Mouse (Mus musculus): ENCODE results near the gene Bcl2l2. TPM values are rescaled to one million over a fixed set of nuclear protein-coding genes. Genes with fewer than 3 reads are reported as not detected.

The Bcl2l2 gene
- polyA plus RNA-seq, 1 experiment from 2014 or later = 3.1 TPM

- Histone ChIP-seq H3K9ac (peak overlapping the region; percentile 97), H3K4me1 (peaks cover 12% of the 10 kb centered on the region), H3K9me3 (no peaks in the 10 kb centered on the region), H3K36me3 (peaks cover 40% of the 10 kb centered on the region), H3K27ac (peak overlapping the region; percentile 95), H3K4me2 (peak overlapping the region; percentile 61), H3K4me3 (peak overlapping the region; percentile 97), H3K27me3 (no peaks in the 10 kb centered on the region)
- WGBS = under 1% methylated on average over 41 of the region's 54 CpGs
- peak; percentile 73 for ATAC-seq (ENCODE audit: borderline replicate concordance, extremely low read depth, low FRiP score, low TSS enrichment)
These were observed 11.3 kb downstream of the Bcl2l2 start for GRCm38 (mm10) chr14:54894296-54895151.

GRCm38 (mm10) chr14:54897445-54897844 is 14.3 kb downstream of the Bcl2l2 start:
- H3K9ac ChIP-seq = no peak overlapping the region

GRCm38 (mm10) chr14:54900383-54900782 is 17.2 kb downstream of the Bcl2l2 start:
- peaks cover 40% of the 10 kb centered on the region for H3K36me3 ChIP-seq
- peak; percentile 41; the same call in 1 of the 2 replicates for ATAC-seq (ENCODE audit: borderline replicate concordance, extremely low read depth, low FRiP score, low TSS enrichment)
- no peak overlapping the region for H3K27ac ChIP-seq
- H3K9me3 ChIP-seq = no peaks in the 10 kb centered on the region
- WGBS = 1% methylated on average over 3 of the region's 3 CpGs
- H3K4me1 ChIP-seq = peaks cover 7% of the 10 kb centered on the region
- no peaks in the 10 kb centered on the region for H3K27me3 ChIP-seq
- no peak overlapping the region for H3K4me2 ChIP-seq
- no peak overlapping the region for H3K9ac ChIP-seq
- no peak overlapping the region for H3K4me3 ChIP-seq

More at GRCm38 (mm10) chr14:54897445-54897844, 14.3 kb downstream of the Bcl2l2 start:
- Histone ChIP-seq H3K36me3 (peaks cover 40% of the 10 kb centered on the region), H3K9me3 (no peaks in the 10 kb centered on the region), H3K27me3 (no peaks in the 10 kb centered on the region), H3K4me3 (no peak overlapping the region), H3K4me2 (no peak overlapping the region), H3K27ac (no peak overlapping the region), H3K4me1 (peaks cover 14% of the 10 kb centered on the region)
- WGBS = 47% methylated on average over 2 of the region's 2 CpGs
- no peak for ATAC-seq (ENCODE audit: borderline replicate concordance, extremely low read depth, low FRiP score, low TSS enrichment)

GRCm38 (mm10) chr14:54903641-54904040 is 20.5 kb downstream of the Bcl2l2 start:
- Histone ChIP-seq H3K9me3 (no peaks in the 10 kb centered on the region), H3K4me1 (0 out of 2 replicates have a peak, but pooled peaks cover 3% of the 10 kb centered on the region), H3K4me2 (no peak overlapping the region), H3K4me3 (no peak overlapping the region), H3K9ac (no peak overlapping the region), H3K36me3 (peaks cover 27% of the 10 kb centered on the region), H3K27ac (no peak overlapping the region), H3K27me3 (no peaks in the 10 kb centered on the region)
- ATAC-seq (ENCODE audit: borderline replicate concordance, extremely low read depth, low FRiP score, low TSS enrichment) = no peak
- 89% methylated on average over 4 of the region's 4 CpGs for WGBS

GRCm38 (mm10) chr14:54908682-54909081 is 25.5 kb downstream of the Bcl2l2 start:
- H3K36me3 ChIP-seq = peaks cover 27% of the 10 kb centered on the region

GRCm38 (mm10) chr14:54912109-54912850 is 29.1 kb downstream of the Bcl2l2 start:
- H3K4me2 ChIP-seq = peak overlapping the region; percentile 100
- peak; percentile 56 for ATAC-seq (ENCODE audit: borderline replicate concordance, extremely low read depth, low FRiP score, low TSS enrichment)
- H3K36me3 ChIP-seq = peaks cover 29% of the 10 kb centered on the region
- H3K4me1 ChIP-seq = peaks cover 14% of the 10 kb centered on the region
- peak overlapping the region; percentile 55 for H3K27ac ChIP-seq
- H3K9ac ChIP-seq = peak overlapping the region; percentile 93
- 1% methylated on average over 60 of the region's 69 CpGs for WGBS
- peak overlapping the region; percentile 95 for H3K4me3 ChIP-seq
- no peaks in the 10 kb centered on the region for H3K27me3 ChIP-seq
- no peaks in the 10 kb centered on the region for H3K9me3 ChIP-seq

More at GRCm38 (mm10) chr14:54908682-54909081, 25.5 kb downstream of the Bcl2l2 start:
- 72% methylated on average over 7 of the region's 7 CpGs for WGBS
- Histone ChIP-seq H3K27me3 (no peaks in the 10 kb centered on the region), H3K9me3 (no peaks in the 10 kb centered on the region), H3K27ac (no peak overlapping the region), H3K4me3 (no peak overlapping the region), H3K9ac (no peak overlapping the region), H3K4me1 (peaks cover 13% of the 10 kb centered on the region), H3K4me2 (no peak overlapping the region)
- ATAC-seq (ENCODE audit: borderline replicate concordance, extremely low read depth, low FRiP score, low TSS enrichment) = no peak

- peaks cover 28% of the 10 kb centered on the region for H3K36me3 ChIP-seq
- peak within 1 kb of the TSS; percentile 95 for H3K4me3 ChIP-seq
- peaks cover 14% of the 10 kb centered on the region for H3K4me1 ChIP-seq
- ATAC-seq (ENCODE audit: borderline replicate concordance, extremely low read depth, low FRiP score, low TSS enrichment) = peak; percentile 91
- peak within 1 kb of the TSS; percentile 93 for H3K9ac ChIP-seq
- under 1% methylated on average over 27 of the region's 28 CpGs for WGBS
- H3K9me3 ChIP-seq = no peaks in the 10 kb centered on the region
- no peaks in the 10 kb centered on the region for H3K27me3 ChIP-seq
- H3K4me2 ChIP-seq = peak within 1 kb of the TSS; percentile 100
- H3K27ac ChIP-seq = peak within 1 kb of the TSS; percentile 55
These were observed 29.7 kb downstream of the Bcl2l2 start, which contains the start of gene Slc22a17 for GRCm38 (mm10) chr14:54912886-54913285. Gene Slc22a17 (minus strand): TSS chr14:54913132.

- Histone ChIP-seq H3K36me3 (peaks cover 27% of the 10 kb centered on the region), H3K4me2 (peak overlapping the region; percentile 100), H3K4me3 (peak overlapping the region; percentile 95), H3K27ac (peak overlapping the region; percentile 12; the same call in 1 of the 2 replicates), H3K4me1 (peaks cover 14% of the 10 kb centered on the region), H3K27me3 (no peaks in the 10 kb centered on the region), H3K9me3 (no peaks in the 10 kb centered on the region), H3K9ac (peak overlapping the region; percentile 93)
- 16% methylated on average over 10 of the region's 10 CpGs for WGBS
- no peak for ATAC-seq (ENCODE audit: borderline replicate concordance, extremely low read depth, low FRiP score, low TSS enrichment)
These were observed 30.2 kb downstream of the Bcl2l2 start for GRCm38 (mm10) chr14:54913343-54913742.

GRCm38 (mm10) chr14:54920076-54920685 is 37.0 kb downstream of the Bcl2l2 start:
- peaks cover 43% of the 10 kb centered on the region for H3K36me3 ChIP-seq
- no peak overlapping the region for H3K9ac ChIP-seq
- H3K9me3 ChIP-seq = no peaks in the 10 kb centered on the region
- 85% methylated on average over 16 of the region's 16 CpGs for WGBS
- H3K27me3 ChIP-seq = no peaks in the 10 kb centered on the region
- H3K27ac ChIP-seq = no peak overlapping the region
- ATAC-seq (ENCODE audit: borderline replicate concordance, extremely low read depth, low FRiP score, low TSS enrichment) = no peak
- H3K4me2 ChIP-seq = no peak overlapping the region
- H3K4me3 ChIP-seq = no peak overlapping the region
- H3K4me1 ChIP-seq = peaks cover 16% of the 10 kb centered on the region

GRCm38 (mm10) chr14:54924641-54925348 is 41.6 kb downstream of the Bcl2l2 start:
- peak overlapping the region; percentile 68 for H3K9ac ChIP-seq
- ATAC-seq (ENCODE audit: borderline replicate concordance, extremely low read depth, low FRiP score, low TSS enrichment) = peak; percentile 25; the same call in 1 of the 2 replicates
- peaks cover 36% of the 10 kb centered on the region for H3K4me1 ChIP-seq
- 0 out of 2 replicates have a peak, but pooled peaks cover 8% of the 10 kb centered on the region for H3K27me3 ChIP-seq
- H3K4me2 ChIP-seq = peak overlapping the region; percentile 79
- H3K27ac ChIP-seq = peak overlapping the region; percentile 98
- H3K4me3 ChIP-seq = peak overlapping the region; percentile 51
- H3K36me3 ChIP-seq = peaks cover 14% of the 10 kb centered on the region
- H3K9me3 ChIP-seq = no peaks in the 10 kb centered on the region
- 21% methylated on average over 7 of the region's 7 CpGs for WGBS

All from lung, embryonic 15.5 days (tissue).